Mouse (Mus musculus) MEL (cell line): Measurements from ENCODE around the gene Gm20425. TPM values are rescaled to one million over a fixed set of nuclear protein-coding genes. Genes with fewer than 3 reads are reported as not detected.

Source experiments
- DNase-seq: peaks from one replicate; pipeline ENCODE4 v3.0.0; 2011; ENCODE audit warnings: low read depth, low spot score
- H3K27ac ChIP-seq: 2 replicates; pipeline ENCODE4 v1.5.1; 2012; ENCODE audit warnings: low read depth, mild to moderate bottlenecking, control low read depth, low read length, moderate library complexity; ENCODE audit not compliant: control insufficient read depth
- H3K27me3 ChIP-seq, 2 experiments: fragments of 150-350 bp in 1 of 2; sonication (generic) in 1 of 2; 2 replicates each; pipeline ENCODE4 v1.6.1; 2012; ENCODE audit warnings: low read length in 2 of 2, mild to moderate bottlenecking in 2 of 2, improper control_type of control experiment in 1 of 2, moderate library complexity in 1 of 2; ENCODE audit not compliant: insufficient read depth in 2 of 2, control insufficient read depth in 1 of 2
- H3K36me3 ChIP-seq, 2 experiments: 2 replicates each; pipeline ENCODE4 v1.6.1; 2012 to 2014; ENCODE audit warnings: low read length in 2 of 2, improper control_type of control experiment in 1 of 2, inconsistent platforms in 1 of 2, mild to moderate bottlenecking in 1 of 2; ENCODE audit not compliant: insufficient read depth in 2 of 2, control insufficient read depth in 1 of 2
- H3K4me1 ChIP-seq, 2 experiments: fragments of 150-350 bp in 1 of 2; sonication (generic) in 1 of 2; 2 replicates each; pipeline ENCODE4 v1.6.1; 2012; ENCODE audit warnings: low read length in 2 of 2, improper control_type of control experiment in 1 of 2, mild to moderate bottlenecking in 1 of 2; ENCODE audit not compliant: insufficient read depth in 2 of 2, control insufficient read depth in 1 of 2
- H3K4me3 ChIP-seq, 2 experiments: fragments of 150-350 bp in 1 of 2; sonication (generic) in 1 of 2; 2 replicates each; pipeline ENCODE4 v1.5.1; 2012; ENCODE audit warnings: low read depth in 2 of 2, low read length in 2 of 2, mild to moderate bottlenecking in 2 of 2, moderate library complexity in 2 of 2, control low read depth in 1 of 2, improper control_type of control experiment in 1 of 2; ENCODE audit not compliant: control insufficient read depth in 1 of 2, insufficient read depth in 1 of 2
- H3K79me2 ChIP-seq: 2 replicates; pipeline ENCODE4 v1.6.1; 2012; ENCODE audit warnings: mild to moderate bottlenecking, low read length, moderate library complexity; ENCODE audit not compliant: control insufficient read depth, poor library complexity, insufficient read depth
- H3K9ac ChIP-seq: 2 replicates; pipeline ENCODE4 v1.6.1; 2012; ENCODE audit warnings: low read depth, mild to moderate bottlenecking, control low read depth, low read length, moderate library complexity; ENCODE audit not compliant: control insufficient read depth, poor library complexity, severe bottlenecking
- H3K9me3 ChIP-seq: fragments of 150-350 bp; sonication (generic); replicated peaks from 2 replicates; pipeline ENCODE4 v1.6.1; 2012; ENCODE audit warnings: mild to moderate bottlenecking, low read length, improper control_type of control experiment, moderate library complexity; ENCODE audit not compliant: insufficient read depth
- BHLHE40 ChIP-seq: IDR thresholded peaks from 2 replicates; pipeline ENCODE4 v1.6.1; 2012; ENCODE audit warnings: low read depth, mild to moderate bottlenecking, inconsistent platforms, low read length, improper control_type of control experiment, borderline replicate concordance
- CHD2 ChIP-seq: IDR thresholded peaks from 2 replicates; pipeline ENCODE4 v1.6.1; 2011; ENCODE audit warnings: low read length, improper control_type of control experiment
- CTCF ChIP-seq, 3 experiments: IDR thresholded peaks in 2 of 3; conservative IDR thresholded peaks in 1 of 3; 2 replicates each; pipeline ENCODE4 v1.5.1; 2011 to 2012; ENCODE audit warnings: low read length in 3 of 3, low read depth in 2 of 3, mild to moderate bottlenecking in 2 of 3, improper control_type of control experiment in 1 of 3, inconsistent platforms in 1 of 3, mixed read lengths in 1 of 3, moderate library complexity in 1 of 3; ENCODE audit not compliant: control insufficient read depth in 1 of 3, insufficient read depth in 1 of 3, poor library complexity in 1 of 3, severe bottlenecking in 1 of 3
- MAX ChIP-seq: IDR thresholded peaks from 2 replicates; pipeline ENCODE4 v1.6.1; 2011; ENCODE audit warnings: low read length, improper control_type of control experiment
- MAZ ChIP-seq: IDR thresholded peaks from 2 replicates; pipeline ENCODE4 v1.6.1; 2012; ENCODE audit warnings: low read depth, mild to moderate bottlenecking, inconsistent platforms, low read length, improper control_type of control experiment
- MXI1 ChIP-seq: IDR thresholded peaks from 2 replicates; pipeline ENCODE4 v1.6.1; 2011; ENCODE audit warnings: mild to moderate bottlenecking, low read depth, low read length, improper control_type of control experiment
- MYB ChIP-seq: IDR thresholded peaks from 2 replicates; pipeline ENCODE4 v1.6.1; 2011; ENCODE audit warnings: mild to moderate bottlenecking, low read depth, low read length, improper control_type of control experiment
- NELFE ChIP-seq: IDR thresholded peaks from 2 replicates; pipeline ENCODE4 v1.6.1; 2011; ENCODE audit warnings: low read depth, low read length, improper control_type of control experiment
- NRF1 ChIP-seq: IDR thresholded peaks from 2 replicates; pipeline ENCODE4 v1.6.1; 2014; ENCODE audit warnings: low read depth, mild to moderate bottlenecking, inconsistent platforms, low read length, improper control_type of control experiment, moderate library complexity; ENCODE audit not compliant: poor library complexity, insufficient read depth, severe bottlenecking
- POLR2A ChIP-seq, 2 experiments: IDR thresholded peaks; 2 replicates each; pipeline ENCODE4 v1.6.1; 2011 to 2012; ENCODE audit warnings: low read length in 2 of 2, mild to moderate bottlenecking in 2 of 2, control low read depth in 1 of 2, improper control_type of control experiment in 1 of 2, low read depth in 1 of 2, moderate library complexity in 1 of 2; ENCODE audit not compliant: control insufficient read depth in 1 of 2, insufficient read depth in 1 of 2, poor library complexity in 1 of 2
- POLR2AphosphoS5 ChIP-seq: IDR thresholded peaks from 2 replicates; pipeline ENCODE4 v1.6.1; 2012; ENCODE audit warnings: low read depth, borderline replicate concordance, mild to moderate bottlenecking, inconsistent platforms, low read length, moderate library complexity, mixed read lengths
- RAD21 ChIP-seq: IDR thresholded peaks from 2 replicates; pipeline ENCODE4 v1.6.1; 2011; ENCODE audit warnings: mild to moderate bottlenecking, low read depth, low read length, improper control_type of control experiment
- RCOR1 ChIP-seq: IDR thresholded peaks from 2 replicates; pipeline ENCODE4 v1.6.1; 2012; ENCODE audit warnings: low read depth, mild to moderate bottlenecking, inconsistent platforms, low read length, improper control_type of control experiment
- SIN3A ChIP-seq: IDR thresholded peaks from 2 replicates; pipeline ENCODE4 v1.6.1; 2012; ENCODE audit warnings: low read length, improper control_type of control experiment, inconsistent platforms
- SMC3 ChIP-seq: IDR thresholded peaks from 2 replicates; pipeline ENCODE4 v1.6.1; 2011; ENCODE audit warnings: low read depth, low read length, improper control_type of control experiment
- TBP ChIP-seq: IDR thresholded peaks from 2 replicates; pipeline ENCODE4 v1.8.0; 2011; ENCODE audit warnings: low read depth, low read length, improper control_type of control experiment
- UBTF ChIP-seq: IDR thresholded peaks from 2 replicates; pipeline ENCODE4 v1.6.1; 2012; ENCODE audit warnings: low read depth, mild to moderate bottlenecking, inconsistent platforms, low read length, improper control_type of control experiment, moderate library complexity, borderline replicate concordance; ENCODE audit not compliant: insufficient read depth
- USF2 ChIP-seq, 2 experiments: IDR thresholded peaks; 2 replicates each; pipeline ENCODE4 v1.6.1; 2011 to 2012; ENCODE audit warnings: improper control_type of control experiment in 2 of 2, low read length in 2 of 2, borderline replicate concordance in 1 of 2, inconsistent platforms in 1 of 2, low read depth in 1 of 2, mild to moderate bottlenecking in 1 of 2; ENCODE audit not compliant: insufficient read depth in 1 of 2
- ZC3H11A ChIP-seq: IDR thresholded peaks from 2 replicates; pipeline ENCODE4 v1.6.1; 2012; ENCODE audit warnings: low read depth, mild to moderate bottlenecking, inconsistent platforms, low read length, improper control_type of control experiment
- ZKSCAN1 ChIP-seq: IDR thresholded peaks from 2 replicates; pipeline ENCODE4 v1.6.1; 2012; ENCODE audit warnings: low read depth, mild to moderate bottlenecking, inconsistent platforms, low read length, improper control_type of control experiment, moderate library complexity
- polyA plus RNA-seq, 2 experiments: library from polyadenylated mRNA; stranded (reverse) in 1 of 2; unstranded in 1 of 2; fragments of >175 nt in 1 of 2; fragments of >200 nt in 1 of 2; gene quantifications; 2 replicates each; pipeline versions ENCODE4 v1.2.1 to v1.2.4; 2012; ENCODE audit warnings: low replicate concordance in 2 of 2, low read depth in 1 of 2; ENCODE audit not compliant: insufficient read length in 2 of 2, insufficient read depth in 1 of 2, missing spikeins in 1 of 2
- total RNA-seq: library from RNA; depleted of rRNA; stranded (reverse); fragments of 300-350 nt; gene quantifications from 2 replicates; pipeline ENCODE4 v1.2.3, GENCODE M21; 2012

The Gm20425 gene
- total and polyA plus RNA-seq, 3 experiments = not detected

- Histone ChIP-seq H3K4me1 (no peaks in the 10 kb centered on the region), H3K4me3 (no peak overlapping the region), H3K79me2 (no peaks in the 10 kb centered on the region), H3K36me3 (no peaks in the 10 kb centered on the region), H3K27me3 (no peaks in the 10 kb centered on the region), H3K27ac (no peak overlapping the region), H3K9ac (no peak overlapping the region)
- TF ChIP-seq CTCF (IDR thresholded peaks at IDR 0.05 in 2 of 3, conservative IDR thresholded peaks at IDR 0.05 in 1 of 3; ENCODE audit: control insufficient read depth in 1 of 3, insufficient read depth in 1 of 3, low read depth in 2 of 3, low read length in 3 of 3, poor library complexity in 1 of 3, severe bottlenecking in 1 of 3) (no peak), USF2 (IDR thresholded peaks at IDR 0.05; ENCODE audit: borderline replicate concordance in 1 of 2, insufficient read depth in 1 of 2, low read depth in 1 of 2, low read length in 2 of 2) (no peak)
- TF ChIP-seq, all 39 proteins: peak for 0
- no peak for DNase-seq
- no peaks in the 10 kb centered on the region for H3K9me3 ChIP-seq
Observed at GRCm38 (mm10) chr9:103143881-103144280, 86.2 kb downstream of the Gm20425 start.

GRCm38 (mm10) chr9:103141266-103141665 lies 88.8 kb downstream of the Gm20425 start:
- Histone ChIP-seq H3K9ac (no peak overlapping the region), H3K4me3 (no peak overlapping the region), H3K36me3 (no peaks in the 10 kb centered on the region), H3K79me2 (no peaks in the 10 kb centered on the region), H3K4me1 (no peaks in the 10 kb centered on the region), H3K27ac (no peak overlapping the region), H3K27me3 (no peaks in the 10 kb centered on the region), H3K9me3 (no peaks in the 10 kb centered on the region)
- DNase-seq = no peak
- TF ChIP-seq RCOR1 (no peak), USF2 (IDR thresholded peaks at IDR 0.05; ENCODE audit: borderline replicate concordance in 1 of 2, insufficient read depth in 1 of 2, low read depth in 1 of 2, low read length in 2 of 2) (no peak), MYB (no peak), SMC3 (no peak), UBTF (no peak), BHLHE40 (no peak), POLR2A (IDR thresholded peaks at IDR 0.05; ENCODE audit: control insufficient read depth in 1 of 2, insufficient read depth in 1 of 2, low read depth in 1 of 2, low read length in 2 of 2, poor library complexity in 1 of 2) (no peak), ZC3H11A (no peak)

GRCm38 (mm10) chr9:103140384-103140783 lies 89.7 kb downstream of the Gm20425 start:
- H3K9me3 ChIP-seq = no peaks in the 10 kb centered on the region
- TF ChIP-seq NELFE = no peak
- no peak for TF ChIP-seq MYB
- TF ChIP-seq MAX = no peak
- no peak for TF ChIP-seq CHD2
- TF ChIP-seq CTCF (IDR thresholded peaks at IDR 0.05 in 2 of 3, conservative IDR thresholded peaks at IDR 0.05 in 1 of 3; ENCODE audit: control insufficient read depth in 1 of 3, insufficient read depth in 1 of 3, low read depth in 2 of 3, low read length in 3 of 3, poor library complexity in 1 of 3, severe bottlenecking in 1 of 3) = no peak
- no peak for TF ChIP-seq ZKSCAN1
- no peak for TF ChIP-seq MXI1
- no peak for TF ChIP-seq TBP
- no peak for TF ChIP-seq NRF1
- no peak for TF ChIP-seq SMC3
- no peak for TF ChIP-seq RAD21
- no peak for TF ChIP-seq SIN3A
- TF ChIP-seq MAZ = no peak
- TF ChIP-seq POLR2AphosphoS5 = no peak
- TF ChIP-seq RCOR1 = no peak
- TF ChIP-seq, all 39 proteins: peak for 0
- Histone ChIP-seq H3K79me2 (no peaks in the 10 kb centered on the region), H3K9ac (no peak overlapping the region), H3K4me3 (no peak overlapping the region), H3K4me1 (no peaks in the 10 kb centered on the region), H3K27me3 (no peaks in the 10 kb centered on the region), H3K36me3 (no peaks in the 10 kb centered on the region), H3K27ac (no peak overlapping the region)
- no peak for DNase-seq
